Mouse (Mus musculus) adrenal gland, postnatal 36 days (tissue): ENCODE data around the gene 2300002M23Rik. TPM values are rescaled to one million over a fixed set of nuclear protein-coding genes. Genes with fewer than 3 reads are reported as not detected.

Experiments used
- DNase-seq, 2 experiments: peaks; one replicate each; pipeline ENCODE4 v3.0.0; 2021; ENCODE audit warnings: mixed read lengths in 1 of 2
- total RNA-seq, 2 experiments: library from RNA; stranded (reverse); gene quantifications; 2 replicates each; pipeline ENCODE4 v1.2.3; 2021

2300002M23Rik gene
- total RNA-seq, 2 experiments from 2014 or later: not detected

DNA sequence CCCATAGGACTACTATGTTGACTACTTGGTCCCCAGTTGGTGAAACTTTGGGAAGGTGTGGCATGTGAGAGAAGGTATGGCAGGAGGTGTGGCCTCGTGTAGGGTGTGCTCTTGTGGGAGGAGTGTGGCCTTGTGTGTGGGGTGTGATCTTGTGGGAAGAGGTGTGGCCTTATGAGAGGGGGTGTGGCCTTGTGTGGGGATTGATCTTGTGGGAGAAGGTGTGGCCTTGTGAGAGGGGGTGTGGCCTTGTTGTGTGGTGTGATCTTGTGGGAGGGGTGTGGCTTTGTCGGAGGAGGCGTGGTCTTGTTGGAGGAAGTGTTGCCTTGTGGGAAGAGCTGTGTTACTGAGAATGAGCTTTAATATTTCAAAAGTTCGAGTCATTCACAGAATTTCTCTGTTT, 49.9 kb downstream of the 2300002M23Rik start:
- DNase-seq: no peak

Other genes starting within 250 kb of the 2300002M23Rik start
- 1 to 10 TPM; 3.3 to 4.5 TPM for gene H2-Q1, start 247.0 kb upstream of the 2300002M23Rik start, total RNA-seq
- gene H2-Q2, start 225.2 kb upstream of the 2300002M23Rik start, total RNA-seq: 1 to 10 TPM; 1.4 to 1.9 TPM
- gene H2-Q4, start 187.8 kb upstream of the 2300002M23Rik start, total RNA-seq: 10 to 100 TPM; 24.9 to 29.1 TPM
- 1 to 10 TPM; 2.4 to 6.2 TPM for gene H2-Q6, start 142.6 kb upstream of the 2300002M23Rik start, total RNA-seq
- 1 to 10 TPM; 3.8 to 7.4 TPM for gene H2-Q7, start 128.3 kb upstream of the 2300002M23Rik start, total RNA-seq
- gene H2-Q10, start 97.4 kb upstream of the 2300002M23Rik start, total RNA-seq: 1 to 10 TPM; 7.5 to 8.7 TPM
- gene Pou5f1, start 61.4 kb upstream of the 2300002M23Rik start, total RNA-seq: under 1 TPM in 1 of 2 experiments, not detected in 1; 0.23 TPM
- gene Tcf19, start 50.6 kb upstream of the 2300002M23Rik start, total RNA-seq: 10 to 100 TPM in 1 of 2 experiments, 1 to 10 TPM in 1; 8.3 to 10.0 TPM
- gene Cchcr1, start 50.4 kb upstream of the 2300002M23Rik start, total RNA-seq: 1 to 10 TPM; 7.5 to 9.3 TPM
- gene Psors1c2, start 34.2 kb upstream of the 2300002M23Rik start, total RNA-seq: not detected
- gene Cdsn, start 15.3 kb upstream of the 2300002M23Rik start, total RNA-seq: 1 to 10 TPM in 1 of 2 experiments, under 1 TPM in 1; 0.56 to 1.4 TPM
- gene Sfta2, start 34.1 kb downstream of the 2300002M23Rik start, total RNA-seq: not detected
- not detected for gene Gm9573, start 59.2 kb downstream of the 2300002M23Rik start, total RNA-seq
- gene Mucl3, start 76.2 kb downstream of the 2300002M23Rik start, total RNA-seq: not detected
- 10 to 100 TPM; 30.8 to 40.0 TPM for gene Vars2, start 100.1 kb downstream of the 2300002M23Rik start, total RNA-seq
- gene Gtf2h4, start 106.3 kb downstream of the 2300002M23Rik start, total RNA-seq: 10 to 100 TPM; 20.2 to 23.3 TPM
- gene Ddr1, start 137.2 kb downstream of the 2300002M23Rik start, total RNA-seq: 10 to 100 TPM; 43.4 to 48.8 TPM